Mouse (Mus musculus): Measurements from ENCODE around the gene Zdhhc13.

DNA sequence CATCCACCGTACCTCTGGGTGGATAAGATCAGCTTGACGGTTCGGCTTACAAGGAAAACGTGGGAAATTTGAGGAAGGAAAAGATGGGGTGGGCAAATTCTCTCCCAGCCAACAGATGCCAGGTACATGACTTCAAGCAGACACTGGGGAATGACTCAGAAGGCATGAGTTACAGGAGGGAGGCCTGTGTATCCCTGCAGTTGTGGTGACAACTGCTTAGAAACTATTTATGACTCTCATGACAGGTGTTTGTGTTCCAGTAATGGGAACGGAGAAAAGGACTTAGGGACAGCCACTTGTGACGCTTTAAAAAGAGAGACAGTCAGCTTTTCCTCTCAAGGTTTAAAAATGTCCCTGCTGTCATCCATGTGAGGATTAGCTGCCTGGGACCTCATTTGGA lies 81.3 kb downstream of the Zdhhc13 start:
- TF ChIP-seq CTCF (IDR thresholded peaks at IDR 0.05; ENCODE audit: insufficient read depth, low read depth, low read length): no peak
- no peak for TF ChIP-seq POLR2A (IDR thresholded peaks at IDR 0.05; ENCODE audit: insufficient read depth, low read depth, low read length)

Measured in olfactory bulb, adult 2 months (tissue).